Mouse (Mus musculus) left cerebral cortex, postnatal 4 days (tissue): ENCODE results near the gene Fbxo24. TPM values are rescaled to one million over a fixed set of nuclear protein-coding genes. Genes with fewer than 3 reads are reported as not detected.

Source experiments
- DNase-seq: peaks from one replicate; pipeline ENCODE4 v3.0.0-alpha.2; 2022
- intact Hi-C: fragments of 180-260 bp; cut with DNase I; formaldehyde crosslinking; loops from one replicate; pipeline ENCODE4 v1.15.1; 2025
- total RNA-seq, 2 experiments: library from RNA; stranded (reverse); gene quantifications; 2 replicates each; pipeline ENCODE4 v1.2.3; 2021

Gene Fbxo24
- total RNA-seq, 2 experiments from 2014 or later, result 0.20 TPM; not detected in 1

- DNase-seq, result no peak
- intact Hi-C loops, result no loop called here
Observed at GRCm38 (mm10) chr5:137568223-137568798, 60.5 kb downstream of the Fbxo24 start.

- intact Hi-C loops, result no loop called here
- no peak for DNase-seq
Observed at GRCm38 (mm10) chr5:137566416-137566815, 62.4 kb downstream of the Fbxo24 start.

GRCm38 (mm10) chr5:137565744-137566143 is 63.1 kb downstream of the Fbxo24 start:
- no peak for DNase-seq
- intact Hi-C loops, result no loop called here

- no peak for DNase-seq
- intact Hi-C loops, result no loop called here
Observed at GRCm38 (mm10) chr5:137562965-137563364, 65.8 kb downstream of the Fbxo24 start.

Other genes starting within 250 kb of the Fbxo24 start
- gene Zan, start 151.9 kb downstream of the Fbxo24 start, total RNA-seq, result under 1 TPM; 0.30 to 0.74 TPM
- gene Pop7, start 126.5 kb downstream of the Fbxo24 start, total RNA-seq, result 10 to 100 TPM; 33.7 to 37.6 TPM
- gene Gigyf1, start 110.5 kb downstream of the Fbxo24 start, total RNA-seq, result 10 to 100 TPM; 56.5 to 63.6 TPM
- not detected for gene Epo, start 95.8 kb downstream of the Fbxo24 start, total RNA-seq
- gene Gnb2, start 95.5 kb downstream of the Fbxo24 start, total RNA-seq, result 1,000 to 10,000 TPM; 1,140 to 1,206 TPM
- gene Actl6b, start 75.5 kb downstream of the Fbxo24 start, total RNA-seq, result 100 to 1,000 TPM; 151 to 176 TPM
- 10 to 100 TPM; 28.3 to 28.8 TPM for gene Tfr2, start 59.2 kb downstream of the Fbxo24 start, total RNA-seq
- 10 to 100 TPM; 55.0 to 57.1 TPM for gene Mospd3, start 27.9 kb downstream of the Fbxo24 start, total RNA-seq
- gene Pcolce, start 15.2 kb downstream of the Fbxo24 start, total RNA-seq, result 10 to 100 TPM; 12.6 to 15.1 TPM
- gene Lrch4, start 119 bp upstream of the Fbxo24 start, total RNA-seq, result 10 to 100 TPM; 13.7 to 13.9 TPM
- gene Gm20605, start 173 bp upstream of the Fbxo24 start, total RNA-seq, result 10 to 100 TPM in 1 of 2 experiments, 1 to 10 TPM in 1; 9.9 to 10.2 TPM
- gene Sap25, start 12.3 kb upstream of the Fbxo24 start, total RNA-seq, result 1 to 10 TPM; 2.8 to 4.9 TPM
- gene Irs3, start 16.7 kb upstream of the Fbxo24 start, total RNA-seq, result under 1 TPM in 1 of 2 experiments, not detected in 1; 0.28 TPM
- 10 to 100 TPM; 23.9 to 24.7 TPM for gene Agfg2, start 55.7 kb upstream of the Fbxo24 start, total RNA-seq
- gene Nyap1, start 112.6 kb upstream of the Fbxo24 start, total RNA-seq, result 100 to 1,000 TPM; 195 to 197 TPM
- 10 to 100 TPM; 61.6 to 71.9 TPM for gene Tsc22d4, start 116.7 kb upstream of the Fbxo24 start, total RNA-seq
- 10 to 100 TPM; 28.4 to 38.6 TPM for gene Ppp1r35, start 149.8 kb upstream of the Fbxo24 start, total RNA-seq
- gene Mepce, start 158.7 kb upstream of the Fbxo24 start, total RNA-seq, result 10 to 100 TPM; 32.9 to 35.2 TPM
- gene Zcwpw1, start 158.8 kb upstream of the Fbxo24 start, total RNA-seq, result 1 to 10 TPM; 5.4 to 6.1 TPM
- gene Pilra, start 207.3 kb upstream of the Fbxo24 start, total RNA-seq, result 1 to 10 TPM in 1 of 2 experiments, under 1 TPM in 1; 0.91 to 1.0 TPM
- not detected for gene Pilrb1, start 229.1 kb upstream of the Fbxo24 start, total RNA-seq
- not detected for gene Pilrb2, start 242.8 kb upstream of the Fbxo24 start, total RNA-seq